Mouse (Mus musculus) heart, adult 2 months (tissue): ENCODE measurements around the gene Ddias. TPM values are rescaled to one million over a fixed set of nuclear protein-coding genes. Genes with fewer than 3 reads are reported as not detected.
"Not testable (repeated sequence)": the region's sequence is repeated elsewhere in the genome, so short reads cannot be mapped to it uniquely, and the experiment has no call there.

Experiments
- DNase-seq, 2 experiments: peaks; one replicate each; pipeline ENCODE4 v3.0.0; 2021
- H3K27ac ChIP-seq: fragments of 200-600 bp; 2 replicates; pipeline ENCODE4 v1.8.1; 2022
- H3K27me3 ChIP-seq: fragments of 200-500 bp; 2 replicates; pipeline ENCODE4 v1.6.1; 2012; ENCODE audit warnings: mild to moderate bottlenecking, low read length, inconsistent platforms, mixed read lengths; ENCODE audit not compliant: control insufficient read depth, insufficient read depth
- H3K36me3 ChIP-seq: fragments of 200-500 bp; 2 replicates; pipeline ENCODE4 v1.6.1; 2012; ENCODE audit warnings: low read length, inconsistent platforms; ENCODE audit not compliant: control insufficient read depth, insufficient read depth
- H3K4me1 ChIP-seq: fragments of 200-500 bp; 2 replicates; pipeline ENCODE4 v1.6.1; 2011; ENCODE audit warnings: low read length; ENCODE audit not compliant: control insufficient read depth, insufficient read depth
- H3K4me3 ChIP-seq: fragments of 200-600 bp; 2 replicates; pipeline ENCODE4 v1.8.1; 2022
- H3K79me2 ChIP-seq: fragments of 200-500 bp; replicated peaks from 2 replicates; pipeline ENCODE4 v1.6.1; 2012; ENCODE audit warnings: mild to moderate bottlenecking, inconsistent platforms, low read length, moderate library complexity, mixed read lengths; ENCODE audit not compliant: control insufficient read depth, insufficient read depth
- H3K9ac ChIP-seq: fragments of 200-500 bp; 2 replicates; pipeline ENCODE4 v1.6.1; 2012; ENCODE audit warnings: low read depth, mild to moderate bottlenecking, control low read depth, inconsistent platforms, low read length, mixed read lengths
- CTCF ChIP-seq: fragments of 200-600 bp; IDR thresholded peaks from 2 replicates; pipeline ENCODE4 v1.8.1; 2022; ENCODE audit warnings: antibody characterized with exemption, mild to moderate bottlenecking, moderate library complexity
- EP300 ChIP-seq: fragments of 200-500 bp; IDR thresholded peaks from 2 replicates; pipeline ENCODE4 v1.6.1; 2011; ENCODE audit warnings: low read depth, low read length, control low read depth; ENCODE audit not compliant: insufficient read depth
- POLR2A ChIP-seq: fragments of 200-500 bp; IDR thresholded peaks from 2 replicates; pipeline ENCODE4 v1.6.1; 2011; ENCODE audit warnings: mild to moderate bottlenecking, low read depth, low read length, control low read depth; ENCODE audit not compliant: insufficient read depth
- WGBS: fragments of 180-500 bp; shearing (Covaris S2); methylation state at CpG from one replicate; pipeline ENCODE4 v1.1.7; 2018; 5-methylcytosine and 5-hydroxymethylcytosine counted together
- intact Hi-C: fragments of 180-260 bp; cut with DNase I; formaldehyde crosslinking; loops from one replicate; pipeline ENCODE4 v1.15.1; 2025
- long read RNA-seq: library from polyadenylated mRNA; stranded (forward); transcript quantifications from one replicate; pipeline ENCODE4 v2.0.0, GENCODE M21; 2021
- polyA plus RNA-seq: library from polyadenylated mRNA; depleted of rRNA; stranded (reverse); fragments of >200 nt; gene quantifications from 2 replicates; pipeline ENCODE4 v1.2.3, GENCODE M21; 2012; rRNA removed
- total RNA-seq, 2 experiments: library from RNA; stranded (reverse); gene quantifications; 2 replicates each; pipeline ENCODE4 v1.2.3; 2021

Ddias gene
- total RNA-seq (under 1 TPM; 0.30 to 0.44 TPM), polyA plus RNA-seq (0.09 and 0.16 TPM in 2 replicates)
- long read RNA-seq: 0 reads

DNA sequence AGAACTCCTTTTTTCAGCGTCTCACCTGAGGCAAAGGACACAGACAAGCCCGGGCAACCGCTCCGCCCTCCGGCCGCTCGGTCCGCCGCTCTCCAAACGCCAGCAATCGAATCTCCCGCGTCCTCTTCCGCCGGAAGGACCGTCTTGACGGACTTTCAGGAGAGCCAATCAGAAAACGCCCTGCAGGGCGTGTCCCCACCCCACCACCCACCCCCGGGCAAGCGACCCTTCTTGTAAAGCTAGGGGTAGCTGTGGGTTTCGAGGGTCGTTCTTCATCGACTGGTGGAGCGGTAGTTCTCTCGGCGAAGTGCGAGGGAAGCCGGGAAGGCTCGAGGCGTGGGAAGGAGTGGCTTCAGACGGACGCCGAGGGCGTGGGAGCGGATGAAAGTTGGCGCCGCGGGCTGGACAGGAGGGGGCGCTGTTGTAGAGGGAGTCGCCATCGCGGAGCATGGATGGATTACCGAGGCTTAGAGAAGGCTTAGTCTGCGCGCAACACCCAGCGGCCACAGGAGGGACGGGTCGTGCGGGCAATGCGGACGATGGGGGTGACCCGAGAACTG lies at the start of gene Ddias, which contains the start of gene Prcp:
Gene Ddias, minus strand, starts transcription at position 132 of the 560 bp plus-strand sequence.
Gene Prcp, plus strand, starts transcription at position 355 of the 560 bp plus-strand sequence.
- Histone ChIP-seq H3K4me3 (peak within 1 kb of the TSS; percentile 87), H3K27me3 (no peaks in the 10 kb centered on the region), H3K79me2 (no peaks in the 10 kb centered on the region), H3K9ac (peak within 1 kb of the TSS; percentile 82), H3K4me1 (0 out of 2 replicates have a peak, but pooled peaks cover 2% of the 10 kb centered on the region), H3K36me3 (peaks cover 2% of the 10 kb centered on the region; the same call in 1 of the 2 replicates), H3K27ac (peak within 1 kb of the TSS; percentile 98)
- peak; percentile 94 to 96 for DNase-seq
- WGBS: under 1% methylated on average over 52 of the region's 53 CpGs
- intact Hi-C loops: loop anchor here (1.0 to 5.0 kb wide), 4 partner anchors 19 to 221 kb away; no protein-coding TSS in a partner anchor
- TF ChIP-seq CTCF (peak; percentile 91), EP300 (peak; percentile 66), POLR2A (no peak; the same call in 1 of the 2 replicates)

DNA sequence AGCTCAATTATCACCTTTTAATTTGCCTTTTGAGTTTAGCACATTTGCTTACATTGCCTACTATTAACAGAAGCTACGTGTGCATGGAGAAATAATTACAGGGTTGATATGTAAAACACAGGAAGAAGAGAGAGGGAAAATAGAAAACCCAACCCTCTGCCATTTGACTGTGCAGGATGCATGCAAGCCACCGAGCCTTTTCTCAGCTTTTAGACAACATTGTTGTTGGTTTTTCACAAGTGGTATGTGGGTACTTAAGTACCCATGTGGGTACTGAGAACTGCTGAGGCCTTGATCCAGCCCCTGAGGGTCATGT lies 46.8 kb upstream of the Ddias start:
- no peak for DNase-seq
- H3K27me3 ChIP-seq: no peaks in the 10 kb centered on the region
- no peak overlapping the region for H3K4me3 ChIP-seq
- TF ChIP-seq CTCF (no peak), POLR2A (no peak), EP300 (no peak)
- no peak overlapping the region for H3K9ac ChIP-seq
- no peaks in the 10 kb centered on the region for H3K36me3 ChIP-seq
- H3K79me2 ChIP-seq: no peaks in the 10 kb centered on the region
- no peaks in the 10 kb centered on the region for H3K4me1 ChIP-seq
- 63% methylated on average over 2 of the region's 2 CpGs for WGBS
- intact Hi-C loops: no loop called here
- no peak overlapping the region for H3K27ac ChIP-seq

DNA sequence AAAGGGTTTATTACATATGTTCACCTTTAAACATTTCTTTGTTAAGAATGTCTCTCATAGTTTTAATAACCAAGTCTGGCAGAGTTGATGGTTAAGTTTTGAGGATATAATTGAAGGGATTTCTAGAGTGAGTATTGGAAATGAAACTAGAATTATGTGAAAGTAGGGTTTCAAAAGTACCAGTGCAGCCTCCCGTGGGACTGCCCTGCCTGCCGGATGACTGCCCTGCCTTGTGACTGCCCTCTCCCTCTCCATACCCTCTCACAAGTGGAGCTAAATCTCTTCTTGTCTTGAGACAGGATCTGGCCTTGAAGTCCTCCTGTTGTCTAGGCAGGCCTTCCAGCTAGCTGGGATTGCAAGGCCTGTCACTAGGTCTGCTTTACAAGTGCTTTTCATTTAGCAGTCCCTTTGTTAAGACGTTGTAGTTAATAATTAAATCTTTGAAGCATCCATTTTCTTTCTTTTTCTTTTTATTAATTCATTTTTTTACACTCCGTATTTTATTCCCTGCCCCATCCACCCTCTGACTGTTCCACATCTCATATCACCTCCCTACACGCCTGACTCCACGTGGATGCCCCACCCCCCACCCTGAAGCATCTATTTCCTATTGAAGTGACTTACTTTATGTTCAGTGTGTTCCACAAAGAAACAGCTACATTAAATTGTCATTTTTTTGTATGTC lies 46.3 kb upstream of the Ddias start:
- Histone ChIP-seq H3K4me1 (no peaks in the 10 kb centered on the region), H3K27ac (no peak overlapping the region), H3K36me3 (no peaks in the 10 kb centered on the region), H3K4me3 (no peak overlapping the region), H3K9ac (no peak overlapping the region), H3K79me2 (no peaks in the 10 kb centered on the region), H3K27me3 (no peaks in the 10 kb centered on the region)
- TF ChIP-seq EP300: no peak
- no peak for TF ChIP-seq CTCF
- DNase-seq: no peak
- intact Hi-C loops: no loop called here
- WGBS: 80% methylated on average over 6 of the region's 6 CpGs

- H3K9ac ChIP-seq, H3K4me1 ChIP-seq, DNase-seq, H3K4me3 ChIP-seq, H3K27me3 ChIP-seq, H3K36me3 ChIP-seq, H3K79me2 ChIP-seq, H3K27ac ChIP-seq: not testable (repeated sequence)
- 24% methylated on average over 7 of the region's 7 CpGs for WGBS
- intact Hi-C loops: loop anchor here (5.0 kb wide), 1 partner anchor 193 kb away; no protein-coding TSS in a partner anchor
These were observed 30.2 kb upstream of the Ddias start for GRCm38 (mm10) chr7:92904285-92904684.

- intact Hi-C loops: loop anchor here (1.0 to 5.0 kb wide), 2 partner anchors 29 to 194 kb away; partner anchors contain the start of genes Ddias and Prcp
- peak; percentile 65 to 72 for DNase-seq
- no peak overlapping the region for H3K9ac ChIP-seq
- H3K36me3 ChIP-seq: no peaks in the 10 kb centered on the region
- no peak overlapping the region for H3K4me3 ChIP-seq
- no peak overlapping the region for H3K27ac ChIP-seq
- H3K79me2 ChIP-seq: no peaks in the 10 kb centered on the region; the same call in 1 of the 2 replicates
- H3K27me3 ChIP-seq: no peaks in the 10 kb centered on the region
- no peaks in the 10 kb centered on the region for H3K4me1 ChIP-seq
- TF ChIP-seq EP300 (peak; percentile 69; the same call in 1 of the 2 replicates), CTCF (peak; percentile 83), POLR2A (no peak)
- 40% methylated on average over 7 of the region's 7 CpGs for WGBS
These were observed 29.5 kb upstream of the Ddias start for GRCm38 (mm10) chr7:92903360-92904038.

DNA sequence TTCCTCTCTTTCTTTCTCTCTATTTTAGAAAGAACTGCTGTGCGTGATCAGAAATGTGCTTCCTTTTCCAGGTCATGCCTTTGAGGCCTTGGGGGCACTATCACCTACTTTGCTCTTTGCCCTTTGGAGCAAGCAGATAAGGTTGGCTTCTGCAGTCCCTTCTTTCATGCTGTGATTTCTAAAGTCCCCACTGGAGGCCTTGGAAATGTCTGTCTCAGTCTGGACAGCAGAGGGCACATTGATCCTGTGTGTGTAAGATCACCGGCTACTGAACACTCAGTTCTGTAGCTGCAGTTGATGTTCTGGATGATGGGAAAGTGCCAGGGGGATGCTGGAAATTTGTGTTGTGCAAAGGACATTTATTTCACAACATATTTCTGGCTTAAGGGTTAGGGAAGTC lies 23.0 kb upstream of the Ddias start:
- H3K79me2 ChIP-seq: no peaks in the 10 kb centered on the region; the same call in 1 of the 2 replicates
- no peak for DNase-seq
- H3K9ac ChIP-seq: no peak overlapping the region
- no peaks in the 10 kb centered on the region for H3K36me3 ChIP-seq
- H3K27ac ChIP-seq: no peak overlapping the region
- H3K27me3 ChIP-seq: no peaks in the 10 kb centered on the region
- intact Hi-C loops: loop anchor here (5.0 kb wide), 1 partner anchor 70 kb away; no protein-coding TSS in a partner anchor
- WGBS: 31% methylated on average over 2 of the region's 2 CpGs
- TF ChIP-seq EP300 (no peak), CTCF (peak; percentile 70)
- H3K4me3 ChIP-seq: no peak overlapping the region
- H3K4me1 ChIP-seq: no peaks in the 10 kb centered on the region; the same call in 1 of the 2 replicates
